Mouse (Mus musculus): ENCODE measurements around the gene Cyp4f39. TPM values are rescaled to one million over a fixed set of nuclear protein-coding genes. Genes with fewer than 3 reads are reported as not detected.

Cyp4f39 gene
- polyA plus RNA-seq, 1 experiment from 2014 or later = 0.98 TPM

- no peak overlapping the region for H3K27ac ChIP-seq (replicated peaks; ENCODE audit: low read depth, low read length)
- no peak for ATAC-seq (replicated peaks; ENCODE audit: insufficient number of reproducible peaks, low FRiP score, low TSS enrichment, low read depth)
Measured at GRCm38 (mm10) chr17:32447195-32447594, 5.3 kb upstream of the Cyp4f39 start.

GRCm38 (mm10) chr17:32449042-32449441 lies 3.5 kb upstream of the Cyp4f39 start:
- H3K9me3 ChIP-seq (replicated peaks; ENCODE audit: control insufficient read depth, low read length) = no peaks in the 10 kb centered on the region
- H3K4me1 ChIP-seq (ENCODE audit: control insufficient read depth, insufficient read depth, low read length) = no peaks in the 10 kb centered on the region
- DNase-seq (ENCODE audit: low spot score) = no peak
- no peak overlapping the region for H3K4me3 ChIP-seq (ENCODE audit: low read depth, low read length)
- H3K36me3 ChIP-seq (replicated peaks; ENCODE audit: control insufficient read depth, insufficient read depth, low read depth, low read length) = no peaks in the 10 kb centered on the region
- no peak overlapping the region for H3K9ac ChIP-seq (replicated peaks; ENCODE audit: low read length)
- H3K27ac ChIP-seq (replicated peaks; ENCODE audit: low read depth, low read length) = no peak overlapping the region
- no peak for ATAC-seq (replicated peaks; ENCODE audit: insufficient number of reproducible peaks, low FRiP score, low TSS enrichment, low read depth)
- no peaks in the 10 kb centered on the region for H3K27me3 ChIP-seq (ENCODE audit: control insufficient read depth, insufficient read depth, low read length)
- 88% methylated on average over 1 of the region's 1 CpGs for WGBS
- H3K4me2 ChIP-seq (ENCODE audit: low read depth, low read length) = no peak overlapping the region

More at GRCm38 (mm10) chr17:32447195-32447594, 5.3 kb upstream of the Cyp4f39 start:
- no peak for DNase-seq (ENCODE audit: low spot score)
- Histone ChIP-seq H3K4me1 (ENCODE audit: control insufficient read depth, insufficient read depth, low read length) (no peaks in the 10 kb centered on the region), H3K4me2 (ENCODE audit: low read depth, low read length) (no peak overlapping the region), H3K9ac (replicated peaks; ENCODE audit: low read length) (no peak overlapping the region), H3K27me3 (ENCODE audit: control insufficient read depth, insufficient read depth, low read length) (no peaks in the 10 kb centered on the region), H3K4me3 (ENCODE audit: low read depth, low read length) (no peak overlapping the region), H3K36me3 (replicated peaks; ENCODE audit: control insufficient read depth, insufficient read depth, low read depth, low read length) (no peaks in the 10 kb centered on the region), H3K9me3 (replicated peaks; ENCODE audit: control insufficient read depth, low read length) (no peaks in the 10 kb centered on the region)

- ATAC-seq (replicated peaks; ENCODE audit: insufficient number of reproducible peaks, low FRiP score, low TSS enrichment, low read depth) = no peak
- no peaks in the 10 kb centered on the region for H3K9me3 ChIP-seq (replicated peaks; ENCODE audit: control insufficient read depth, low read length)
- H3K4me2 ChIP-seq (ENCODE audit: low read depth, low read length) = no peak overlapping the region
- no peak overlapping the region for H3K27ac ChIP-seq (replicated peaks; ENCODE audit: low read depth, low read length)
- no peak overlapping the region for H3K4me3 ChIP-seq (ENCODE audit: low read depth, low read length)
- no peak overlapping the region for H3K9ac ChIP-seq (replicated peaks; ENCODE audit: low read length)
- DNase-seq (ENCODE audit: low spot score) = peak; percentile 6
- H3K36me3 ChIP-seq (replicated peaks; ENCODE audit: control insufficient read depth, insufficient read depth, low read depth, low read length) = no peaks in the 10 kb centered on the region
- 40% methylated on average over 2 of the region's 2 CpGs for WGBS
- H3K4me1 ChIP-seq (ENCODE audit: control insufficient read depth, insufficient read depth, low read length) = no peaks in the 10 kb centered on the region
- H3K27me3 ChIP-seq (ENCODE audit: control insufficient read depth, insufficient read depth, low read length) = no peaks in the 10 kb centered on the region
Measured at GRCm38 (mm10) chr17:32450844-32451537, 1.5 kb upstream of the Cyp4f39 start.

- Histone ChIP-seq H3K9me3 (replicated peaks; ENCODE audit: control insufficient read depth, low read length) (no peaks in the 10 kb centered on the region), H3K4me3 (ENCODE audit: low read depth, low read length) (no peak overlapping the region), H3K4me2 (ENCODE audit: low read depth, low read length) (no peak overlapping the region), H3K27me3 (ENCODE audit: control insufficient read depth, insufficient read depth, low read length) (no peaks in the 10 kb centered on the region), H3K27ac (replicated peaks; ENCODE audit: low read depth, low read length) (no peak overlapping the region), H3K4me1 (ENCODE audit: control insufficient read depth, insufficient read depth, low read length) (no peaks in the 10 kb centered on the region), H3K9ac (replicated peaks; ENCODE audit: low read length) (no peak overlapping the region), H3K36me3 (replicated peaks; ENCODE audit: control insufficient read depth, insufficient read depth, low read depth, low read length) (no peaks in the 10 kb centered on the region)
- WGBS = 81% methylated on average over 4 of the region's 4 CpGs
- DNase-seq (ENCODE audit: low spot score) (no peak), ATAC-seq (replicated peaks; ENCODE audit: insufficient number of reproducible peaks, low FRiP score, low TSS enrichment, low read depth) (no peak)
Measured at GRCm38 (mm10) chr17:32454188-32454587, 1.7 kb downstream of the Cyp4f39 start.

- Histone ChIP-seq H3K27ac (replicated peaks; ENCODE audit: low read depth, low read length) (no peak overlapping the region), H3K27me3 (ENCODE audit: control insufficient read depth, insufficient read depth, low read length) (no peaks in the 10 kb centered on the region), H3K9me3 (replicated peaks; ENCODE audit: control insufficient read depth, low read length) (no peaks in the 10 kb centered on the region), H3K36me3 (replicated peaks; ENCODE audit: control insufficient read depth, insufficient read depth, low read depth, low read length) (no peaks in the 10 kb centered on the region), H3K4me3 (ENCODE audit: low read depth, low read length) (no peak overlapping the region), H3K9ac (replicated peaks; ENCODE audit: low read length) (no peak overlapping the region), H3K4me2 (ENCODE audit: low read depth, low read length) (no peak overlapping the region), H3K4me1 (ENCODE audit: control insufficient read depth, insufficient read depth, low read length) (no peaks in the 10 kb centered on the region)
- ATAC-seq (replicated peaks; ENCODE audit: insufficient number of reproducible peaks, low FRiP score, low TSS enrichment, low read depth) (no peak), DNase-seq (ENCODE audit: low spot score) (no peak)
- 47% methylated on average over 2 of the region's 2 CpGs for WGBS
Measured at GRCm38 (mm10) chr17:32454997-32455396, 2.5 kb downstream of the Cyp4f39 start.

GRCm38 (mm10) chr17:32468494-32468893 lies 16.0 kb downstream of the Cyp4f39 start:
- Histone ChIP-seq H3K27ac (replicated peaks; ENCODE audit: low read depth, low read length) (no peak overlapping the region), H3K4me2 (ENCODE audit: low read depth, low read length) (no peak overlapping the region), H3K27me3 (ENCODE audit: control insufficient read depth, insufficient read depth, low read length) (no peaks in the 10 kb centered on the region), H3K9ac (replicated peaks; ENCODE audit: low read length) (no peak overlapping the region), H3K4me1 (ENCODE audit: control insufficient read depth, insufficient read depth, low read length) (no peaks in the 10 kb centered on the region), H3K36me3 (replicated peaks; ENCODE audit: control insufficient read depth, insufficient read depth, low read depth, low read length) (no peaks in the 10 kb centered on the region), H3K9me3 (replicated peaks; ENCODE audit: control insufficient read depth, low read length) (no peaks in the 10 kb centered on the region), H3K4me3 (ENCODE audit: low read depth, low read length) (no peak overlapping the region)
- WGBS = 48% methylated on average over 7 of the region's 7 CpGs
- DNase-seq (ENCODE audit: low spot score) (no peak), ATAC-seq (replicated peaks; ENCODE audit: insufficient number of reproducible peaks, low FRiP score, low TSS enrichment, low read depth) (no peak)

GRCm38 (mm10) chr17:32470795-32471194 lies 18.3 kb downstream of the Cyp4f39 start:
- Histone ChIP-seq H3K9ac (replicated peaks; ENCODE audit: low read length) (no peak overlapping the region), H3K4me2 (ENCODE audit: low read depth, low read length) (no peak overlapping the region), H3K27ac (replicated peaks; ENCODE audit: low read depth, low read length) (no peak overlapping the region), H3K4me3 (ENCODE audit: low read depth, low read length) (no peak overlapping the region), H3K27me3 (ENCODE audit: control insufficient read depth, insufficient read depth, low read length) (no peaks in the 10 kb centered on the region), H3K4me1 (ENCODE audit: control insufficient read depth, insufficient read depth, low read length) (no peaks in the 10 kb centered on the region), H3K36me3 (replicated peaks; ENCODE audit: control insufficient read depth, insufficient read depth, low read depth, low read length) (no peaks in the 10 kb centered on the region), H3K9me3 (replicated peaks; ENCODE audit: control insufficient read depth, low read length) (no peaks in the 10 kb centered on the region)
- ATAC-seq (replicated peaks; ENCODE audit: insufficient number of reproducible peaks, low FRiP score, low TSS enrichment, low read depth) (no peak), DNase-seq (ENCODE audit: low spot score) (no peak)
- 79% methylated on average over 4 of the region's 4 CpGs for WGBS

- no peaks in the 10 kb centered on the region for H3K36me3 ChIP-seq (replicated peaks; ENCODE audit: control insufficient read depth, insufficient read depth, low read depth, low read length)
- no peaks in the 10 kb centered on the region for H3K27me3 ChIP-seq (ENCODE audit: control insufficient read depth, insufficient read depth, low read length)
- H3K9me3 ChIP-seq (replicated peaks; ENCODE audit: control insufficient read depth, low read length) = no peaks in the 10 kb centered on the region
- DNase-seq (ENCODE audit: low spot score) (no peak), ATAC-seq (replicated peaks; ENCODE audit: insufficient number of reproducible peaks, low FRiP score, low TSS enrichment, low read depth) (no peak)
- 63% methylated on average over 7 of the region's 7 CpGs for WGBS
- no peaks in the 10 kb centered on the region for H3K4me1 ChIP-seq (ENCODE audit: control insufficient read depth, insufficient read depth, low read length)
- no peak overlapping the region for H3K4me3 ChIP-seq (ENCODE audit: low read depth, low read length)
- no peak overlapping the region for H3K4me2 ChIP-seq (ENCODE audit: low read depth, low read length)
- H3K9ac ChIP-seq (replicated peaks; ENCODE audit: low read length) = no peak overlapping the region
- no peak overlapping the region for H3K27ac ChIP-seq (replicated peaks; ENCODE audit: low read depth, low read length)
Measured at GRCm38 (mm10) chr17:32472176-32472575, 19.7 kb downstream of the Cyp4f39 start.

Measured in embryonic facial prominence, embryonic 11.5 days (tissue).